Mouse (Mus musculus): ENCODE measurements around the gene Pls1. TPM values are rescaled to one million over a fixed set of nuclear protein-coding genes. Genes with fewer than 3 reads are reported as not detected.

Gene Pls1
- polyA plus RNA-seq, 1 experiment from 2014 or later, result 0.74 TPM

- no peaks in the 10 kb centered on the region for H3K27me3 ChIP-seq
- CTCF ChIA-PET, result interaction anchor here (0.8 to 1.0 kb wide), 2 partner anchors 10 to 12 kb away, joined by 3 to 4 read pairs; no protein-coding TSS in a partner anchor
- in situ Hi-C loops (cut with MboI; ENCODE audit: low pct_unique_long_range_greater_than_20kb), result no loop called here
- no peak for DNase-seq (ENCODE audit: low read depth, low spot score)
- no peak for TF ChIP-seq CTCF (IDR thresholded peaks at IDR 0.05)
- POLR2A ChIA-PET, result no interaction called here
- no peak for ATAC-seq
Measured at GRCm38 (mm10) chr9:95805449-95805848, 39.7 kb downstream of the Pls1 start.

GRCm38 (mm10) chr9:95803783-95804182, 41.3 kb downstream of the Pls1 start:
- no peaks in the 10 kb centered on the region for H3K27me3 ChIP-seq
- ATAC-seq (no peak), DNase-seq (ENCODE audit: low read depth, low spot score) (no peak)
- in situ Hi-C loops (cut with MboI; ENCODE audit: low pct_unique_long_range_greater_than_20kb), result no loop called here
- TF ChIP-seq CTCF (IDR thresholded peaks at IDR 0.05), result no peak
- POLR2A ChIA-PET, result no interaction called here
- CTCF ChIA-PET, result no interaction called here

DNA sequence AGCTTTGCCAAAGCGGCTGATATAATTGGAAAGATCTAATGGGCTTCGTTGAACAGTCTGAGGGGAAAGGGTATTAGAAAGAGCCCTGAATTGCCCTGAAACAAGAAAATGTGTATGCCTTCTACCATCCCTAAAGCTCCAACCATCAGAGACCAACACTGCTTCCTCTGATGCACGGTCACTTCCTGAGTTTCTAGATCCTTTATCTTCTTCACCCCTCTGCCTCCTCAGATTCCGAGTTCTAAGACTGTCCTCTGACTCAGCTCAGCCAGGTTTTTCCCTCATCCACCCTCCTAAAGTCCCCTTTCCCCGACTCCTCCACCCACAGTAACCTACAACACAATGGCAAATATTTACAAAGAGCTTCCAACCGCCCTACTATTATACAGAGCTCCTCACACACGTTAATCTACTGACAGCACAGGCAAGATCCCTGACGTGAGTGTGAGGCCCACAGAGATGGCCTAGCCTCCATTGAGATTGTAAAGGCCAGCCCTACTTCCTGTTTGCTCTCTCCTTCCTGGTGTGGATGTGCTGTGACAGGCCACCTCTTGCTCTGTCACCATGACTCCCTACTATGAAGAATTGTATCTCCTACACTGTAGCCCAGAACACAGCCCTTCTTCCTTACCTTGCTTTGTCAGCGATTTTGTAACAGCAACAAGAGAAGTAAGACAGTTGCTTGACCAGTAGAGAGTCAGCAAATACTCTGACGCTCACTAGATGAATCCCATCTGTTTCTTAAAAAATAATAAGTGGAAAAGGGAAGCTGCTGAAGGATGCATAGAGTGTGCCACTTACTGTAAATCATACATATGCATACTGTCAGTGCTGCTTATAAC, 43.3 kb downstream of the Pls1 start:
- H3K27me3 ChIP-seq, result no peaks in the 10 kb centered on the region
- ATAC-seq, result no peak
- ChIA-PET CTCF (interaction anchor here (1.0 kb wide), 1 partner anchor 39 kb away, joined by 3 read pairs; no protein-coding TSS in a partner anchor), POLR2A (no interaction called here)
- no peak for TF ChIP-seq CTCF (IDR thresholded peaks at IDR 0.05)
- in situ Hi-C loops (cut with MboI; ENCODE audit: low pct_unique_long_range_greater_than_20kb), result no loop called here
- DNase-seq (ENCODE audit: low read depth, low spot score), result no peak

- peak; percentile 48 for TF ChIP-seq CTCF (IDR thresholded peaks at IDR 0.05)
Measured at GRCm38 (mm10) chr9:95796323-95796722, 48.8 kb downstream of the Pls1 start.

GRCm38 (mm10) chr9:95795844-95796243, 49.3 kb downstream of the Pls1 start:
- ATAC-seq, result no peak
- H3K27me3 ChIP-seq, result no peaks in the 10 kb centered on the region
- in situ Hi-C loops (cut with MboI; ENCODE audit: low pct_unique_long_range_greater_than_20kb), result no loop called here
- ChIA-PET POLR2A (interaction anchor here (0.6 kb wide), 1 partner anchor 40 kb away, joined by 3 read pairs; no protein-coding TSS in a partner anchor), CTCF (interaction anchor here (0.7 to 1.3 kb wide), 2 partner anchors 9 to 15 kb away, joined by 3 to 4 read pairs; no protein-coding TSS in a partner anchor)
- TF ChIP-seq CTCF (IDR thresholded peaks at IDR 0.05), result no peak
- no peak for DNase-seq (ENCODE audit: low read depth, low spot score)

More at GRCm38 (mm10) chr9:95796323-95796722, 48.8 kb downstream of the Pls1 start:
- ChIA-PET CTCF (interaction anchor here (1.3 kb wide), 1 partner anchor 9 kb away, joined by 4 read pairs; no protein-coding TSS in a partner anchor), POLR2A (interaction anchor here (0.6 kb wide), 1 partner anchor 41 kb away, joined by 3 read pairs; no protein-coding TSS in a partner anchor)
- H3K27me3 ChIP-seq, result no peaks in the 10 kb centered on the region
- no peak for ATAC-seq
- in situ Hi-C loops (cut with MboI; ENCODE audit: low pct_unique_long_range_greater_than_20kb), result no loop called here
- DNase-seq (ENCODE audit: low read depth, low spot score), result no peak

DNA sequence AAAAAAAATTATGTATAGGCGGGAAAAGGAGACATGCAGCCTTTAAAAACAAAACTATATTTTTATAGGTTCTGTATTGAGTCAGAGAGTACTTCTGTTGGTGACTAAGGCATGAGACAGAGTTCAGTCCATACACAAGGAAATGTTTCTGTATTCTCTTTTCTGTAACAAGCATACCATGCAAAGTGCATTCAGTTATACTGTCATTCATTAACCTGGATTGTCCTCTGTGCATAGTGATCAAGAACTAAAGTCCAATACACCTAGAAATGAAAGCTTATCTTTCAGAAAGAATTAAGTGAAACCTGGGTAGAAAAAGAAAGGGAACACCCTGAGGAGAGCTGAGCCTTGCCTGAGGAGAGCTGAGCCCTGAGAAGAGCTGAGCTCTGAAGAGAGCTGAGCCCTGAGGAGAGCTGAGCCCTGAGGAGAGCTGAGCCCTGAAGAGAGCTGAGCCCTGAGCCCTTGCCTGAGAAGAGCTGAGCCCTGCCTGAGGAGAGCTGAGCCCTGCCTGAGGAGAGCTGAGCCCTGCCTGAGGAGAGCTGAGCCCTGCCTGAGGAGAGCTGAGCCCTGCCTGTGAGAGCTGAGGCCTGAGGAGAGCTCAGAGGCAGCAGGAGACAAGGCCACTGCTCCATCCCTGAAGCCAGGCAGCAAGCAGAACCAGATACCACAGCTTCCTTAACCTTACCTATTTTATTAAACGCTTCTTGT, 49.9 kb downstream of the Pls1 start:
- CTCF ChIA-PET, result interaction anchor here (0.7 to 1.3 kb wide), 2 partner anchors 10 to 15 kb away, joined by 3 to 4 read pairs; no protein-coding TSS in a partner anchor
- in situ Hi-C loops (cut with MboI; ENCODE audit: low pct_unique_long_range_greater_than_20kb), result no loop called here
- no peak for TF ChIP-seq CTCF (IDR thresholded peaks at IDR 0.05)
- no peak for DNase-seq (ENCODE audit: low read depth, low spot score)
- POLR2A ChIA-PET, result no interaction called here
- no peaks in the 10 kb centered on the region for H3K27me3 ChIP-seq
- peak; percentile 51 for ATAC-seq

DNA sequence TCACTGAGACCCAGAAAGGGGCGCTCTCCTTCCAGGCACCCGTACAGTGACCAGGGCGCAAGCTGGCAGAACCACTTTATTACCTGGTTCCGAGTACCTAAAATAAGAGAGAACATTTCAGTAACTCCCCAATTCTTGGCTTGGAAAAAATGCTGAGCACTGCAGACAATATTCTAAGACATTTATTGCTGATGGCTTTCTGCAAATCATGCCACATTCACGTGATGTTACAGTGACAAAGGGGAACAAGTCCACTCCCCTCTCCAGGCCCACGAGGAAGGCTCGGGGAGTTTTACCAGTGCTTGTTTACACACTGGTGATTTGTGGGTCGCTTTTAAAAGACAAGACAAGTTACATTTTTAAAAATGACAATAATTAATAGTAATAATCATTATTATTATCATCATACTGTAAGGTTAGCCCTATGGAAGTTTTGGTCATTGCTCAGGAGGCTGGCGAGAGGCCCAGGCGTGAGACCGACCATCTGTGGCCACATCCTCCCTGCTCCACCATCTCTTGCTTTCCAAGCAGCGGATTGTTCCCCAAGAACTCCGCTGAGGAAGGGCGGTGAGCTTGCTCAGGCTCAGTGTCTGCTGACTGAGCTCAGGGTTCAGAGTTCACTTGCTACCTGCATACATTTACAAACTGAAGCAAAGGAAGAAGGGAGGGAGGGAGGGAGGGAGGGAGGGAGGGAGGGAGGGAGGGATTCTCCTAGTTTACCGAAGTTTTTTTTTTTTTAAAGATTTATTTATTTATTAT, 50.9 kb downstream of the Pls1 start:
- POLR2A ChIA-PET, result no interaction called here
- H3K27me3 ChIP-seq, result no peaks in the 10 kb centered on the region
- DNase-seq (ENCODE audit: low read depth, low spot score), result no peak
- no peak for TF ChIP-seq CTCF (IDR thresholded peaks at IDR 0.05)
- CTCF ChIA-PET, result no interaction called here
- no peak for ATAC-seq
- in situ Hi-C loops (cut with MboI; ENCODE audit: low pct_unique_long_range_greater_than_20kb), result no loop called here

DNA sequence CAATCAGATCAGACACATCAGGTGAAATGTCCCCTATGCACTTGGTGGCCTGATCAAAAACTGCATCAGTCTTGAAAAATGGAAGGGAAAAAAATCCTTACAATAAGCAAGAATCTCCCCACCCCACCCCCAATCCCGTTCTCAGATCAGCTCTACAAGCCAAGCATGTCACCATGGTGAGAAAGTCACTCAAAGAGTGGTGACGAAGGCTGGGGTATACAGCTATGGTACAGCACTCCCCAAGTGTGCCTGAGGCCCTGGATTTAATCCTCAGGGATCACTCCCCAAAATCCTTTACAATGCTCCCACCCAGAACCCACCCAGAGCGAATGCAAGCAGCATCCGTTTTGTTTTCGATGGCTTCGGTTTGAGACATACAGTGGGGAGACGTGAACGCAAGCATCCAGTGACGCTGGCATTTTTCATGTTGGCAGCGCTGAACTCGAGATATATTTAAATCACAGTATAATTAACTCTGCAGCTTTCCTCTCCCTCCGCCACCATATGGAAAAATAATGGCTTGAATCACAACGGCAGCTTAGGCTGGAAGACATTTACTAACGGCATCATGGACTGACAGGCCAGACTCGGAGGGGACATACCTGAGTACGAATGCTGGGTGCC, 60.1 kb downstream of the Pls1 start:
- no peak for TF ChIP-seq CTCF (IDR thresholded peaks at IDR 0.05)
- CTCF ChIA-PET, result no interaction called here
- peaks cover 3% of the 10 kb centered on the region for H3K27me3 ChIP-seq
- no peak for ATAC-seq
- no peak for DNase-seq (ENCODE audit: low read depth, low spot score)
- in situ Hi-C loops (cut with MboI; ENCODE audit: low pct_unique_long_range_greater_than_20kb), result no loop called here
- POLR2A ChIA-PET, result no interaction called here

GRCm38 (mm10) chr9:95783646-95784293, 61.3 kb downstream of the Pls1 start:
- H3K27me3 ChIP-seq, result peaks cover 8% of the 10 kb centered on the region
- ATAC-seq (no peak), DNase-seq (ENCODE audit: low read depth, low spot score) (no peak)
- CTCF ChIA-PET, result no interaction called here
- in situ Hi-C loops (cut with MboI; ENCODE audit: low pct_unique_long_range_greater_than_20kb), result no loop called here
- no peak for TF ChIP-seq CTCF (IDR thresholded peaks at IDR 0.05)
- POLR2A ChIA-PET, result no interaction called here

GRCm38 (mm10) chr9:95771671-95772070, 73.4 kb downstream of the Pls1 start:
- CTCF ChIA-PET, result no interaction called here
- DNase-seq (ENCODE audit: low read depth, low spot score) (no peak), ATAC-seq (no peak)
- in situ Hi-C loops (cut with MboI; ENCODE audit: low pct_unique_long_range_greater_than_20kb), result no loop called here
- H3K27me3 ChIP-seq, result peaks cover 31% of the 10 kb centered on the region
- POLR2A ChIA-PET, result no interaction called here
- TF ChIP-seq CTCF (IDR thresholded peaks at IDR 0.05), result no peak

All from Patski (cell line).